Mouse (Mus musculus) bone marrow macrophage, adult 2 months (primary cell): ENCODE measurements around the gene Tifa.

ENCODE experiments used
- CTCF ChIP-seq: IDR thresholded peaks from 2 replicates; pipeline ENCODE4 v1.5.1; 2012; ENCODE audit warnings: low read depth, mild to moderate bottlenecking, low read length, moderate library complexity
- POLR2A ChIP-seq: IDR thresholded peaks from 2 replicates; pipeline ENCODE4 v1.6.1; 2012; ENCODE audit warnings: mild to moderate bottlenecking, low read depth, low read length, borderline replicate concordance

DNA sequence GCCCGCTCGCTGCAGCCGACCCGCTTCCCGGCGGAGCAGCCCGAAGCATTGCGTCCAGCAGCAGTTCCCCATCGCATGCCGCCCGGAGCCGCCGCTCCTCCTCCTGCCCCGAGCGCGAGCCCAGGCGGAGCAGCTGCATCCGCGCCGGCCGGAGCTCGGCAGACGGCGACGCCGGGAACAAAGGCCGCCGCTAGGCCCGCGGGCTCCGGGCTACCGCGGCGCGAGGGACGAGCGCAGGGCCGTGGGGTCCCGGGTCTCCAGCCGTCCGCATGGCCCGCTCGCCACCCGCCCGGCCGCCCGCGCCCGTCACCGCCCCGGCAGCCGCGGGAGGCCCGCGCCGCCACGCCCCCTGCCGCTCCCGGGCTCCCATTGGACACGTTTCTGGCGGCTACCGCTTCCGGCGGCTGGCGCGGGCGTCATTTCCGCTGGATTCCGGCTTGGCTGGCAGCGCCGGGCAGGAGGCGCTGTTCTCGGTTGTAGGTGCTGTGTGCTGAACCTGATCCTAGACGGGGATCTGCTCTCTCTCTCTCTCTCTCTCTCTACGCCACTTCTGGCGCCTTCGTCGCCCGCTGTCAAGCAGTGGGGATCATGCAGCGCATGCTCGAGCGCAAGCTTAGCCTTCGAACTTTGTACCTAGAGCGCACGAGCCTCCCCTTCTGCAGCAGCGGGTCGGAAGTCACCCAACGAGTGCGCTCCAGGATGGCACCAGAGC, 47.7 kb downstream of the Tifa start, which contains the start of gene Ap1ar:
- 0 out of 2 replicates have a peak, but pooled peaks have one; percentile 9 for TF ChIP-seq CTCF
- no peak for TF ChIP-seq POLR2A
